Mouse (Mus musculus): Measurements from ENCODE around the gene Pik3r5.

DNA sequence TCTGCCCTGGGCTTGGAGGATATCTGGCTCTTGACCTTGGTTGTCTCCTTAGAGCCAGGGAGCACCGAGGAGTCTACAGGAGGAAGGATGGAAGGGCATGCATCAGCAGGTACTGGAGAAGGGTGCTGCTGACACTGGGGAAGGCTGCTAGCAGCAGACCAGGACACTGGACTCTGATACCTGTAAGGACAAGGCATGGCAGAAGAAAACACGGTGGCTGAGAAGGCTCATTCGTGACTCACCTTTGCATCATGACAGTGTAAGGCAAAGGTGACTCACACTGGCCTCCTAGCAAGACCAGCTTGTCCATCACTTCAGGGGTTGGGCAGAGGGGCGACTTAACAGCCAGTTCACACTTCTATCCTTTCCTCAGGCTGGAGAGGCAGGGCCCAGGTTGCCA, 37.0 kb downstream of the Pik3r5 start:
- TF ChIP-seq BHLHE40 (IDR thresholded peaks at IDR 0.05; ENCODE audit: borderline replicate concordance, low read depth, low read length) (no peak), POLR2A (IDR thresholded peaks at IDR 0.05; ENCODE audit: control insufficient read depth in 1 of 2, insufficient read depth in 1 of 2, low read depth in 1 of 2, low read length in 2 of 2, poor library complexity in 1 of 2) (no peak), USF1 (IDR thresholded peaks at IDR 0.05; ENCODE audit: low read depth, low read length) (no peak), MEF2A (IDR thresholded peaks at IDR 0.05; ENCODE audit: extremely low read depth, insufficient replicate concordance, low read depth, low read length, poor library complexity, severe bottlenecking) (no peak), HCFC1 (IDR thresholded peaks at IDR 0.05; ENCODE audit: low read depth, low read length) (no peak), CTCF (IDR thresholded peaks at IDR 0.05 in 2 of 3, conservative IDR thresholded peaks at IDR 0.05 in 1 of 3; ENCODE audit: control insufficient read depth in 1 of 3, insufficient read depth in 1 of 3, low read depth in 2 of 3, low read length in 3 of 3, poor library complexity in 1 of 3, severe bottlenecking in 1 of 3) (no peak), GABPA (IDR thresholded peaks at IDR 0.05; ENCODE audit: low read depth, low read length) (no peak), ZKSCAN1 (IDR thresholded peaks at IDR 0.05; ENCODE audit: low read depth, low read length) (no peak), GATA1 (IDR thresholded peaks at IDR 0.05; ENCODE audit: low read depth, low read length) (no peak)
